Comparison of ENCODE assay signal across 8 mouse cellular contexts in genomic region chr2:128544421-128545137, GRCm38 (mm10). TPM values are rescaled to one million over a fixed set of nuclear protein-coding genes. Genes with fewer than 3 reads are reported as not detected.
DNase-seq lines count a peak whose midpoint lies in the region; ATAC-seq and TF ChIP-seq lines count a peak whose summit lies in the region.
"Had no signal": no experiment of that assay in that cellular context is flagged by ENCODE, and none has a peak within 500 bp of the region (broad histone marks: within the 10 kb centered on the region; RNA-seq: fewer than 3 reads in every experiment).

No protein-coding gene starts in this region.

- TF ChIP-seq CTCF in MEL (IDR thresholded peaks at IDR 0.05 in 2 of 3, conservative IDR thresholded peaks at IDR 0.05 in 1 of 3; ENCODE audit: control insufficient read depth in 1 of 3, insufficient read depth in 1 of 3, low read depth in 2 of 3, low read length in 3 of 3, poor library complexity in 1 of 3, severe bottlenecking in 1 of 3), result peak; percentile 70 to 76 (median 75)
- peak; percentile 58; the same call in 1 of the 2 replicates for TF ChIP-seq CTCF in brain, embryonic 14.5 days (IDR thresholded peaks at IDR 0.05; ENCODE audit: borderline replicate concordance, extremely low read depth, insufficient read depth, insufficient read length)

- TF ChIP-seq RAD21 in MEL (IDR thresholded peaks at IDR 0.05; ENCODE audit: low read depth, low read length), result peak; percentile 13

- peak in 1 of 2 experiments; percentile 18; a peak in 1 of 4 replicates for TF ChIP-seq EP300 in MEL (IDR thresholded peaks at IDR 0.05; ENCODE audit: low read depth in 1 of 2, low read length in 2 of 2)

- peaks cover 0 to 5% of the 10 kb centered on the region in 2 experiments; a peak in 2 of 4 replicates for H3K27me3 ChIP-seq in MEL (ENCODE audit: control insufficient read depth in 1 of 2, insufficient read depth in 2 of 2, low read length in 2 of 2)
- no peaks in the 10 kb centered on the region for H3K27me3 ChIP-seq in lung, embryonic 16.5 days (ENCODE audit: control insufficient read depth, insufficient read depth, low read depth, low read length)
- H3K27me3 ChIP-seq in splenic B cell, adult 2 months (ENCODE audit: control insufficient read depth, insufficient read depth, low read length, poor library complexity, severe bottlenecking), result no peaks in the 10 kb centered on the region

- H3K27ac ChIP-seq in MEL (ENCODE audit: control insufficient read depth, low read depth, low read length), result no peak overlapping the region
- peak overlapping the region; percentile 56 for H3K27ac ChIP-seq in lung, embryonic 16.5 days (ENCODE audit: low read length)

- peak; percentile 62 for ATAC-seq in lung, embryonic 16.5 days (ENCODE audit: low read depth)

- H3K79me2 ChIP-seq in MEL (ENCODE audit: control insufficient read depth, insufficient read depth, low read length, poor library complexity), result no peaks in the 10 kb centered on the region

- H3K4me1 ChIP-seq in MEL (ENCODE audit: control insufficient read depth in 1 of 2, insufficient read depth in 2 of 2, low read length in 2 of 2), result no peaks in the 10 kb centered on the region; a peak in 1 of 4 replicates
- peaks cover 21% of the 10 kb centered on the region for H3K4me1 ChIP-seq in lung, embryonic 16.5 days (replicated peaks; ENCODE audit: control insufficient read depth, insufficient read depth, low read length)

- DNase-seq in left cerebral cortex, adult 11 months (ENCODE audit: low spot score), result peak; percentile 9
- DNase-seq in left cerebral cortex, adult 8-10 months (ENCODE audit: low spot score in 2 of 2), result no peak
- peak; percentile 65 for DNase-seq in MEL (ENCODE audit: low read depth, low spot score)
- DNase-seq in brain, embryonic 14.5 days (ENCODE audit: low read depth), result peak; percentile 52
- DNase-seq in gastrocnemius, postnatal 14 days, result peak; percentile 37
- peak; percentile 22 for DNase-seq in splenic B cell, adult 2 months (ENCODE audit: low read depth, low spot score)

- intact Hi-C loops in gastrocnemius, postnatal 14 days (cut with DNase I; ENCODE audit: low total_unique reads), result no loop called here

- no peak overlapping the region for H3K4me3 ChIP-seq in MEL (ENCODE audit: control insufficient read depth in 1 of 2, insufficient read depth in 1 of 2, low read depth in 2 of 2, low read length in 2 of 2)
- H3K4me3 ChIP-seq in lung, embryonic 16.5 days (ENCODE audit: low read length), result no peak overlapping the region

- H3K9ac ChIP-seq in MEL (ENCODE audit: control insufficient read depth, low read depth, low read length, poor library complexity, severe bottlenecking), result no peak overlapping the region
- no peak overlapping the region for H3K9ac ChIP-seq in lung, embryonic 16.5 days (ENCODE audit: low read length)

- H3K36me3 ChIP-seq in MEL (ENCODE audit: control insufficient read depth in 1 of 2, insufficient read depth in 2 of 2, low read length in 2 of 2), result no peaks in the 10 kb centered on the region
- no peaks in the 10 kb centered on the region for H3K36me3 ChIP-seq in lung, embryonic 16.5 days (ENCODE audit: control insufficient read depth, insufficient read depth, low read length)
- H3K36me3 ChIP-seq in splenic B cell, adult 2 months (ENCODE audit: control insufficient read depth, insufficient read depth, low read length, poor library complexity, severe bottlenecking), result no peaks in the 10 kb centered on the region

- no peak for TF ChIP-seq POLR2A in MEL (IDR thresholded peaks at IDR 0.05; ENCODE audit: control insufficient read depth in 1 of 2, insufficient read depth in 1 of 2, low read depth in 1 of 2, low read length in 2 of 2, poor library complexity in 1 of 2)
- TF ChIP-seq POLR2A in brain, embryonic 14.5 days (IDR thresholded peaks at IDR 0.05; ENCODE audit: borderline replicate concordance, extremely low read depth, insufficient read depth, insufficient read length, poor library complexity, severe bottlenecking), result no peak

- WGBS in lung, embryonic 16.5 days, result 42% methylated on average over 5 of the region's 5 CpGs

- H3K9me3 ChIP-seq in MEL (replicated peaks; ENCODE audit: insufficient read depth, low read length), result no peaks in the 10 kb centered on the region
- H3K9me3 ChIP-seq in lung, embryonic 16.5 days (ENCODE audit: control insufficient read depth, low read length), result no peaks in the 10 kb centered on the region

- no peak overlapping the region for H3K4me2 ChIP-seq in lung, embryonic 16.5 days (ENCODE audit: low read depth, low read length)

TF ChIP-seq in MEL, 35 proteins besides CTCF, POLR2A, EP300 and RAD21:
- TF ChIP-seq NRF1 (IDR thresholded peaks at IDR 0.05; ENCODE audit: insufficient read depth, low read depth, low read length, poor library complexity, severe bottlenecking) (no peak), SMC3 (IDR thresholded peaks at IDR 0.05; ENCODE audit: low read depth, low read length) (peak; percentile 41; the same call in 1 of the 2 replicates), GATA1 (IDR thresholded peaks at IDR 0.05; ENCODE audit: low read depth, low read length) (peak; percentile 54), MYC (IDR thresholded peaks at IDR 0.05; ENCODE audit: low read depth, low read length) (no peak)

RNA-seq across cellular contexts. Expression of gene Spdye4c, which starts 46.4 kb away (rescaled TPM):
- total RNA-seq in left cerebral cortex, adult 8-10 months (2022), result not detected
- not detected in 2 replicates for total RNA-seq in MEL (2012; rRNA removed)
- polyA plus RNA-seq in MEL (2012; ENCODE audit: insufficient read depth in 1 of 2, insufficient read length in 2 of 2, low read depth in 1 of 2, low replicate concordance in 2 of 2, missing spikeins in 1 of 2), result not detected
- polyA plus RNA-seq in brain, embryonic 14.5 days (2012; rRNA removed), result not detected in 2 replicates
- not detected for total RNA-seq in gastrocnemius, postnatal 14 days (2021)
- polyA plus RNA-seq in lung, embryonic 16.5 days (2015; fragmentation: Nextera tagmentation; extraction: Ambion mirVana), result not detected in 2 replicates
- polyA plus RNA-seq: large intestine, adult 2 months had no signal

Comparison
In these comparisons a context has a peak if more than half of its experiments do, and no peak if none do; other contexts are left out.
1. DNase-seq: peak in left cerebral cortex, adult 11 months (single experiment), MEL (single experiment), brain, embryonic 14.5 days (single experiment), gastrocnemius, postnatal 14 days (single experiment) and splenic B cell, adult 2 months (single experiment); none in left cerebral cortex, adult 8-10 months (0 of 2).